Mouse (Mus musculus) limb, embryonic 14.5 days (tissue): ENCODE measurements around the gene Ltc4s. TPM values are rescaled to one million over a fixed set of nuclear protein-coding genes. Genes with fewer than 3 reads are reported as not detected.

ENCODE experiments used
- ATAC-seq: fragments of 200-750 bp; cut with Nextera tagmentation; 2 replicates; pipeline ENCODE4 v1.8.0; 2017; ENCODE audit warnings: low read depth, moderate number of reproducible peaks, moderate TSS enrichment; ENCODE audit not compliant: low FRiP score
- DNase-seq: peaks from one replicate; pipeline ENCODE4 v3.0.0-alpha.2; 2015; ENCODE audit warnings: low spot score
- H3K27ac ChIP-seq: fragments of 300-500 bp; sonication (generic); replicated peaks from 2 replicates; pipeline ENCODE4 v1.5.1; 2014; ENCODE audit warnings: low read depth, mild to moderate bottlenecking, low read length, moderate library complexity, mixed read lengths
- H3K27me3 ChIP-seq: fragments of 300-500 bp; sonication (generic); 2 replicates; pipeline ENCODE4 v1.6.1; 2014; ENCODE audit warnings: low read length, mixed read lengths; ENCODE audit not compliant: control insufficient read depth, insufficient read depth
- H3K36me3 ChIP-seq: fragments of 300-500 bp; sonication (generic); 2 replicates; pipeline ENCODE4 v1.6.1; 2014; ENCODE audit warnings: mild to moderate bottlenecking, low read length, moderate library complexity, mixed read lengths; ENCODE audit not compliant: control insufficient read depth, insufficient read depth
- H3K4me1 ChIP-seq: fragments of 300-500 bp; sonication (generic); 2 replicates; pipeline ENCODE4 v1.6.1; 2014; ENCODE audit warnings: antibody characterized with exemption, low read length, mixed read lengths; ENCODE audit not compliant: control insufficient read depth, insufficient read depth
- H3K4me2 ChIP-seq: fragments of 300-500 bp; sonication (generic); replicated peaks from 2 replicates; pipeline ENCODE4 v1.6.1; 2014; ENCODE audit warnings: low read depth, mild to moderate bottlenecking, low read length, moderate library complexity; ENCODE audit not compliant: severe bottlenecking
- H3K4me3 ChIP-seq: fragments of 300-500 bp; sonication (generic); replicated peaks from 2 replicates; pipeline ENCODE4 v1.5.1; 2014; ENCODE audit warnings: low read length
- H3K9ac ChIP-seq: fragments of 300-500 bp; sonication (generic); 2 replicates; pipeline ENCODE4 v1.6.1; 2014; ENCODE audit warnings: mild to moderate bottlenecking, low read depth, low read length, moderate library complexity; ENCODE audit not compliant: severe bottlenecking
- H3K9me3 ChIP-seq: fragments of 300-500 bp; sonication (generic); 2 replicates; pipeline ENCODE4 v1.6.1; 2016; ENCODE audit warnings: low read length; ENCODE audit not compliant: control insufficient read depth
- POLR2A ChIP-seq: fragments of 200-500 bp; IDR thresholded peaks from 2 replicates; pipeline ENCODE4 v1.8.0; 2012; ENCODE audit warnings: inconsistent platforms, mild to moderate bottlenecking, moderate library complexity, borderline replicate concordance; ENCODE audit not compliant: insufficient read depth, insufficient read length; ENCODE audit errors: extremely low read depth
- WGBS: fragments of 180-500 bp; shearing (Covaris S2); extraction: QIAGEN DNeasy Blood & Tissue Kit; methylation state at CpG from one replicate; pipeline ENCODE4 v1.1.7; 2014; 5-methylcytosine and 5-hydroxymethylcytosine counted together
- polyA plus RNA-seq, 2 experiments: library from polyadenylated mRNA; depleted of rRNA in 1 of 2; stranded (reverse) in 1 of 2; unstranded in 1 of 2; fragments of >200 nt; fragmentation: Nextera tagmentation in 1 of 2; extraction: Ambion mirVana in 1 of 2; gene quantifications; 2 replicates each; pipeline versions ENCODE4 v1.2.1 to v1.2.3; 2012 to 2014

The Ltc4s gene
- polyA plus RNA-seq, 2 experiments = 3.9 to 4.0 TPM

DNA sequence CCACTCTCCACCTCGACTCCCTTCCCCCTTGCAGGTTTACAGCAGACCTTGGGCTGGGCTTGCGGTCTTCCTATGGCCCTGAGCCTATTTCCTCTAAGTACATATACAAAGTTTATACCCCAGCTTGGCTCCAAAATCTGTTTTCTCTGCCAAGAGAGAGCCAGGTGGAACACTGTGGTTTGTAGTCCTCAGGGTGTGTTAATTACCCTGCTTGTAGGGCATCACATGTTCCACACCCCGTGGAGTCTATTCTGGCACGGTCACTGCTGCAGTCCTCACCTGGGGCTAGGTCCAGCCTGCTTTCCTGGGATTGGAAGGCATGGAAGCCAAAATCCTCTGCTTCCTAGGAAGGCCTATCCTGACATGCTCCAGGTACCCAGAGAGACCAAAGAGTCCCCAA is 10.7 kb downstream of the Ltc4s start:
- WGBS = 79% methylated on average over 4 of the region's 4 CpGs

DNA sequence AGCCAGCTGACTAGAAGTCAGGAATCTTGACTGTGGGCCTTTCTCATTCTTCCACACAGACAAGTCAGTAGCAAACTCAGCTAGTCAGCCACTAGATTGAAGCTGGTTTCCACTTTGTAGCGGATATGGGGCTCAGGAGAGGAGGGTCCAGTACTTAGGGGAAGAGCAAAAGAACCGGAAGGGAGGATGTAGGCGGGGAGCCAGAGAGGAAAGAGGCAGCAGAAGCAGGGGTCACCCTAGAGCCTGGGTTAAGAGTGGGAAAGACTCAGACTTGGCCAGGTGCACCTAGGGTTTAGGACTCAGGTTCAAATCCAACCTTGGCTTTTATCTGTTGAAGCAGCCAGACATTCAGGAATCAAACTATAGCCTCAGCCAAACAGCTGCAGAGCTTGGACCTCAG is 11.2 kb downstream of the Ltc4s start:
- WGBS = 85% methylated on average over 3 of the region's 3 CpGs
- H3K4me2 ChIP-seq = no peak overlapping the region
- H3K9ac ChIP-seq = 0 out of 2 replicates have a peak overlapping the region, but pooled peaks have one; percentile 95
- H3K27ac ChIP-seq = no peak overlapping the region
- H3K27me3 ChIP-seq = no peaks in the 10 kb centered on the region
- peaks cover 14% of the 10 kb centered on the region for H3K36me3 ChIP-seq
- H3K4me3 ChIP-seq = no peak overlapping the region
- peaks cover 32% of the 10 kb centered on the region for H3K4me1 ChIP-seq
- ATAC-seq = no peak
- no peak for TF ChIP-seq POLR2A
- no peak for DNase-seq
- no peaks in the 10 kb centered on the region for H3K9me3 ChIP-seq

More for the DNA sequence above, 10.7 kb downstream of the Ltc4s start:
- Histone ChIP-seq H3K4me2 (no peak overlapping the region), H3K9ac (no peak overlapping the region), H3K36me3 (peaks cover 20% of the 10 kb centered on the region), H3K4me1 (peaks cover 32% of the 10 kb centered on the region), H3K9me3 (no peaks in the 10 kb centered on the region), H3K27me3 (no peaks in the 10 kb centered on the region), H3K27ac (no peak overlapping the region), H3K4me3 (no peak overlapping the region)
- DNase-seq = no peak
- TF ChIP-seq POLR2A = no peak
- no peak for ATAC-seq

DNA sequence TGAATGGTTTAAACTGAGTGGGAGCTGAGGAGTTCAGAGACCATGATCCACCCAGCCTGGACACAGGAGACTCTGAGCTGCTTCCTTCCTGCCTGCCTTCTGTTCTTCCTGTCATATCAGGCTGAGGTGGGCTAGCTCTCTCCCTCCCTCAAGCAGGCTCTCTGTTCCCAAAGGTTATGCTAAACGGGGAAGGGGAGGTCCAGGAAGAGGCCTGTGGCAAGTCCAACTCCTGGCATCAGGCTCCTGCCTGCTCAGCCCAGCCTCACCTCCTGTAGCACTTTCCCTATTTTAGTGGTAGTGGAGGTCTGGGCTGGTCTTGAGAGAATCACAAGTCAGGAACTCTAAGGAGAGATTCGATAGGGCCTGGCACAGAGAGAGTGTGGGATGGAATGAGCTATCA is 12.0 kb downstream of the Ltc4s start:
- Histone ChIP-seq H3K9ac (peak overlapping the region; percentile 95; the same call in 1 of the 2 replicates), H3K4me3 (peak overlapping the region; percentile 76), H3K36me3 (0 out of 2 replicates have a peak, but pooled peaks cover 6% of the 10 kb centered on the region), H3K9me3 (no peaks in the 10 kb centered on the region), H3K27me3 (no peaks in the 10 kb centered on the region), H3K4me2 (peak overlapping the region; percentile 92), H3K27ac (no peak overlapping the region), H3K4me1 (peaks cover 32% of the 10 kb centered on the region)
- DNase-seq (no peak), ATAC-seq (no peak)
- TF ChIP-seq POLR2A = no peak
- 33% methylated on average over 2 of the region's 2 CpGs for WGBS

DNA sequence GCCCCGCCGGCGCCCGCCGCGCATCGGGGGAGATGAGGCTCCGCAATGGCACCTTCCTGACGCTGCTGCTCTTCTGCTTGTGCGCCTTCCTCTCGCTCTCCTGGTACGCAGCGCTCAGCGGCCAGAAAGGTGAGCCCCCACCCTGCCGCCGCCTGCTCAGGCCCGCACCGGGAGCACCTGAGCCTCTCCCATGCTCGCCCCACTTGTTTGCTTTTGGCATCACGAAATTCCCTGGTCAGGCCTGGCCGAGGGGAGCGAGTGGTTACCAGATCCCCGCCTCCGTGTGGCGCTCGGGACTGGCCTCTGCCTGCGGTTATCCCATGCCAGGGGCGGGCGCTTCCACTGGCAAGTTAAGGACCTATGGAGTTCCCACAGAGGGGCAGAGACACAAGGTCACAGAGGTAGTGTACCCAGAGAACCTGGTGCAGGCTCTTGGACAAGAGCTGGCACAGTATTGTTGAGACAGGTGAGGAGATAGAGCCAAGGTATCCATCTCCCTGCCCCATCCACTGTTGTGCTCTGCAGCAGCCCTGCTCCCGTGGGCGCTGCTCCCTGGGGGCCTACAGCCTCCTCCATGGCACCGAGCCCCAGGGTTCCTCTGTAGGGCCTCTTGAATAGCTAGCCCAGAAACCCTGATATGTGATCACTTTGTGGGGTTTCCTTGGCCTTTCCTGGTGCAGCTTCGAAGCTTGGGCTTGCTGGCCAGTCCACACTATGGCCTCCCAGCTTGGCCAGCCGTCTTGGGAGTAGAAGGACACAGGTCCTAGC is 12.6 kb downstream of the Ltc4s start:
- H3K36me3 ChIP-seq = 0 out of 2 replicates have a peak, but pooled peaks cover 3% of the 10 kb centered on the region
- H3K9me3 ChIP-seq = no peaks in the 10 kb centered on the region
- TF ChIP-seq POLR2A = no peak
- peak overlapping the region; percentile 95 for H3K9ac ChIP-seq
- 4% methylated on average over 32 of the region's 34 CpGs for WGBS
- H3K27ac ChIP-seq = peak overlapping the region; percentile 67; the same call in 1 of the 2 replicates
- DNase-seq (no peak), ATAC-seq (peak; percentile 24; the same call in 1 of the 2 replicates)
- peak overlapping the region; percentile 92 for H3K4me2 ChIP-seq
- H3K27me3 ChIP-seq = no peaks in the 10 kb centered on the region
- H3K4me3 ChIP-seq = peak overlapping the region; percentile 76
- peaks cover 29% of the 10 kb centered on the region for H3K4me1 ChIP-seq

DNA sequence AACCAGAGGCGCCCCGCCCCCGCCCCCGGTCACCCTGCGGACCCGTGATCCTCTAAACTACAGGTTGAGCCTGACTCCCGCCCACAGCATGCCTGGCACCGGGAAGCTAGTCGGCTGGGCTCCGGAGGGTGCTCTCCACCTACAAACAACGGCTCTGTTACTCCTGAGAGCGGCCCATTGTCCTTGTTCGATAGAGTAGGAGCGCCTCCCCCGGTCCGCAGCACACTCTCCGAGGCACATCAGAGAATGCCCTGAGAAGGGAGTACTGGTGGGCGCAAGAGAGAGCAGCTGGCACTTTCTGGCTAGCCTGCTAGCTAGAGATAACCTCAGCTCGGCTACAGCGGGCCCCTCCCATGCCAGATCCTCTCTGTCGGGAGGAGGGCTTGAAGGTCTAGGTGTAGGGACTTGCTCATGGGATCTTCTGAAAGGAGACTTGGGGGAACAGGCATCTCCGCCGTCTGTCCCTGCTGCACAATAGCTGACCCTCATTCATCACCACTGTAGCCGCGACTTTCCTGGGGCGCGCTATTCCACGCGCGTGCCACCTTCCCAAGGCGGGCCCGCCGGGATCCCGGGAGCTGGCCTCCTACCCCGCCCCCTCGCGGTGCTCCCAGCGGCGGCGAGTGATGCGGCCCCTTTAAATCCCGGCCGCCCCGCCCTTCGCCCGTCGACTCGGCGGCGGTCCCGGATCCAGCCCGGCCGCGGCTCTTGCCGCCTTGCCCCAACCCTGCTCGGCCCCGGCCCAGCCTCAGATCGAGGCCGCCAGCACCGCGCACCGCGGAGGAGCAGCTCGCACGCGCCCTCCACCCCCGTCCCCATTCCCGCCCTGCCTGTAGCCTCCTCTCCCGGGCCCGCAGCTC is 13.5 kb downstream of the Ltc4s start:
- Histone ChIP-seq H3K4me2 (peak overlapping the region; percentile 92), H3K36me3 (no peaks in the 10 kb centered on the region), H3K4me1 (peaks cover 27% of the 10 kb centered on the region), H3K9ac (peak overlapping the region; percentile 95), H3K4me3 (peak overlapping the region; percentile 76), H3K27ac (peak overlapping the region; percentile 67), H3K9me3 (no peaks in the 10 kb centered on the region), H3K27me3 (no peaks in the 10 kb centered on the region)
- 0 out of 2 replicates have a peak, but pooled peaks have one; percentile 17 for TF ChIP-seq POLR2A
- peak; percentile 71 for DNase-seq
- WGBS = under 1% methylated on average over 54 of the region's 70 CpGs
- peak; percentile 84 for ATAC-seq
